Mouse (Mus musculus) liver, embryonic 13.5 days (tissue): Measurements from ENCODE around the gene Ybx1. TPM values are rescaled to one million over a fixed set of nuclear protein-coding genes. Genes with fewer than 3 reads are reported as not detected.

Source experiments
- ATAC-seq: fragments of 200-750 bp; cut with Nextera tagmentation; 2 replicates; pipeline ENCODE4 v1.8.0; 2017; ENCODE audit warnings: low read depth, mild to moderate bottlenecking, moderate number of reproducible peaks, moderate library complexity
- DNase-seq: peaks from one replicate; pipeline ENCODE4 v3.0.0; 2022
- H3K27ac ChIP-seq: fragments of 300-500 bp; sonication (generic); 2 replicates; pipeline ENCODE4 v1.5.1; 2015; ENCODE audit warnings: moderate library complexity, mild to moderate bottlenecking, inconsistent platforms
- H3K27me3 ChIP-seq: fragments of 300-500 bp; sonication (generic); 2 replicates; pipeline ENCODE4 v1.6.1; 2015; ENCODE audit warnings: mild to moderate bottlenecking, inconsistent platforms
- H3K36me3 ChIP-seq: fragments of 300-500 bp; sonication (generic); 2 replicates; pipeline ENCODE4 v1.6.1; 2015; ENCODE audit warnings: mild to moderate bottlenecking, inconsistent platforms
- H3K4me1 ChIP-seq: fragments of 300-500 bp; sonication (generic); replicated peaks from 2 replicates; pipeline ENCODE4 v1.6.1; 2015; ENCODE audit warnings: inconsistent platforms
- H3K4me2 ChIP-seq: fragments of 300-500 bp; sonication (generic); 2 replicates; pipeline ENCODE4 v1.6.1; 2015; ENCODE audit warnings: inconsistent platforms, mild to moderate bottlenecking, moderate library complexity
- H3K4me3 ChIP-seq: fragments of 300-500 bp; sonication (generic); replicated peaks from 2 replicates; pipeline ENCODE4 v1.5.1; 2015; ENCODE audit warnings: mild to moderate bottlenecking, inconsistent platforms
- H3K9ac ChIP-seq: fragments of 300-500 bp; sonication (generic); 2 replicates; pipeline ENCODE4 v1.6.1; 2015; ENCODE audit warnings: mild to moderate bottlenecking, inconsistent platforms
- H3K9me3 ChIP-seq: fragments of 300-500 bp; sonication (generic); replicated peaks from 2 replicates; pipeline ENCODE4 v1.6.1; 2016; ENCODE audit warnings: inconsistent platforms
- WGBS: fragments of 180-500 bp; shearing (Covaris S2); methylation state at CpG from one replicate; pipeline ENCODE4 v1.1.7; 2015; ENCODE audit not compliant: insufficient replicate concordance; 5-methylcytosine and 5-hydroxymethylcytosine counted together
- polyA plus RNA-seq: library from polyadenylated mRNA; unstranded; fragments of >200 nt; fragmentation: Nextera tagmentation; extraction: Ambion mirVana; gene quantifications from 2 replicates; pipeline ENCODE4 v1.2.1, GENCODE M21; 2015

Ybx1 gene
- polyA plus RNA-seq, 1 experiment from 2014 or later = 342 TPM

GRCm38 (mm10) chr4:119233256-119233901 lies 61.0 kb downstream of the Ybx1 start:
- peak; percentile 45 for ATAC-seq
- peaks cover 27% of the 10 kb centered on the region for H3K4me1 ChIP-seq
- under 1% methylated on average over 36 of the region's 36 CpGs for WGBS
- H3K27ac ChIP-seq = peak overlapping the region; percentile 59
- peak; percentile 12 for DNase-seq
- peak overlapping the region; percentile 84 for H3K4me3 ChIP-seq
- peaks cover 14% of the 10 kb centered on the region; the same call in 1 of the 2 replicates for H3K36me3 ChIP-seq
- peak overlapping the region; percentile 99 for H3K4me2 ChIP-seq
- H3K27me3 ChIP-seq = peaks cover 6% of the 10 kb centered on the region; the same call in 1 of the 2 replicates
- peak overlapping the region; percentile 87 for H3K9ac ChIP-seq
- H3K9me3 ChIP-seq = no peaks in the 10 kb centered on the region

- under 1% methylated on average over 71 of the region's 71 CpGs for WGBS
- H3K4me1 ChIP-seq = peaks cover 24% of the 10 kb centered on the region
- peak within 1 kb of the TSS; percentile 99 for H3K4me2 ChIP-seq
- no peaks in the 10 kb centered on the region for H3K9me3 ChIP-seq
- peak within 1 kb of the TSS; percentile 89 for H3K9ac ChIP-seq
- H3K27me3 ChIP-seq = peaks cover 6% of the 10 kb centered on the region; the same call in 1 of the 2 replicates
- H3K36me3 ChIP-seq = peaks cover 21% of the 10 kb centered on the region
- H3K4me3 ChIP-seq = peak within 1 kb of the TSS; percentile 84
- DNase-seq (peak; percentile 99), ATAC-seq (peak; percentile 96)
- H3K27ac ChIP-seq = peak within 1 kb of the TSS; percentile 59
Measured at GRCm38 (mm10) chr4:119232410-119233255, 61.8 kb downstream of the Ybx1 start, which contains the start of the genes AU022252 and P3h1. AU022252 (minus strand) TSS chr4:119232712. P3h1 (plus strand) TSS chr4:119232915.

Other genes with a start within 250 kb of the Ybx1 start
- 272 and 303 TPM in 2 replicates for gene Slc2a1, start 185.9 kb downstream of the Ybx1 start, polyA plus RNA-seq
- 2.8 and 2.9 TPM in 2 replicates for gene Zfp691, start 120.4 kb downstream of the Ybx1 start, polyA plus RNA-seq
- gene Ermap, start 104.6 kb downstream of the Ybx1 start, polyA plus RNA-seq = 329 and 341 TPM in 2 replicates
- gene Svbp, start 99.3 kb downstream of the Ybx1 start, polyA plus RNA-seq = 121 and 130 TPM in 2 replicates
- not detected in 2 replicates for gene Tmem269, start 76.4 kb downstream of the Ybx1 start, polyA plus RNA-seq
- gene AU022252, start 61.9 kb downstream of the Ybx1 start, polyA plus RNA-seq = 16.1 and 16.5 TPM in 2 replicates
- gene P3h1, start 61.7 kb downstream of the Ybx1 start, polyA plus RNA-seq = 9.3 and 9.4 TPM in 2 replicates
- not detected in 2 replicates for gene Cldn19, start 39.2 kb downstream of the Ybx1 start, polyA plus RNA-seq
- gene Ppih, start 25.9 kb upstream of the Ybx1 start, polyA plus RNA-seq = 87.9 and 92.5 TPM in 2 replicates
- 1.1 and 2.0 TPM in 2 replicates for gene Ccdc30, start 120.9 kb upstream of the Ybx1 start, polyA plus RNA-seq
- gene Ppcs, start 127.8 kb upstream of the Ybx1 start, polyA plus RNA-seq = 14.9 and 16.0 TPM in 2 replicates
- 0.17 TPM in 1 of 2 replicates, not detected in the other for gene Zmynd12, start 128.2 kb upstream of the Ybx1 start, polyA plus RNA-seq
- 0.05 TPM in 2 replicates for gene Rimkla, start 198.0 kb upstream of the Ybx1 start, polyA plus RNA-seq
- gene Foxj3, start 242.4 kb upstream of the Ybx1 start, polyA plus RNA-seq = 5.4 and 7.4 TPM in 2 replicates
- 0.58 and 0.63 TPM in 2 replicates for gene Frg2f1, start 244.9 kb upstream of the Ybx1 start, polyA plus RNA-seq